Mouse (Mus musculus) brain, embryonic 14.5 days (tissue): Measurements from ENCODE around the gene Arhgap29.

ENCODE experiments used
- CTCF ChIP-seq: fragments of 200-500 bp; IDR thresholded peaks from 2 replicates; pipeline ENCODE4 v1.5.1; 2012; ENCODE audit warnings: inconsistent platforms, mild to moderate bottlenecking, moderate library complexity, borderline replicate concordance; ENCODE audit not compliant: insufficient read depth, insufficient read length; ENCODE audit errors: extremely low read depth
- POLR2A ChIP-seq: fragments of 200-500 bp; IDR thresholded peaks from 2 replicates; pipeline ENCODE4 v1.6.1; 2012; ENCODE audit warnings: mild to moderate bottlenecking, inconsistent platforms, borderline replicate concordance; ENCODE audit not compliant: poor library complexity, insufficient read depth, insufficient read length, severe bottlenecking; ENCODE audit errors: extremely low read depth

DNA sequence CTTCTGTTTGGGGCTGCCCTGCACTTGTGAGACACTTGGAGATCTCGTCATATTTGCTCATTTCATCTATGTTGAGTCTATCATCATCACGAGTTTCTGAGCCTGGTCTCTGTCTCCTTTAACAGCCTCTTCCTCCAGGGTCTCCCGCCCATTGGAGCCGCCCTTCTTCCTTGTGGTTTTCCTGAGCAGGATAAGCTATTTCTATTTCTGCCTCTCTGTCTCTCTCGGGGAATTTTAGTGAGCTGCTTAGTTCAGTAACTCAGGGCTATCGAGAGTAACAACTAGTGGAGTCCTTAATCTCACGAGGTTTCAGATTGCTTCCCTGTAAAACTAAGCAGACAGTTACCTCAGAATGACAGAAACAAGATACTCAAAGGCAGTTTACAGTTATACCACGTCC is 90.8 kb downstream of the Arhgap29 start:
- TF ChIP-seq POLR2A (no peak), CTCF (no peak)
